Mouse (Mus musculus) hindbrain, embryonic 14.5 days (tissue): ENCODE measurements at regions not wholly inside any gene's neighbourhood (a gene's known extent, or its start where the extent isn't known, plus 50 kb on each side); places are given as distances from the start of the nearest gene placed in this dataset.
A peak's percentile ranks its signal among the peaks of the same experiment; 100 is the strongest.

Experiments used
- ATAC-seq: fragments of 200-750 bp; cut with Nextera tagmentation; 2 replicates; pipeline ENCODE4 v1.8.0; 2017; ENCODE audit warnings: moderate number of reproducible peaks, mild to moderate bottlenecking, moderate TSS enrichment, moderate library complexity; ENCODE audit not compliant: low FRiP score
- DNase-seq: peaks from one replicate; pipeline ENCODE4 v3.0.0-alpha.2; 2015; ENCODE audit warnings: low spot score
- H3K27ac ChIP-seq: fragments of 300-500 bp; sonication (generic); 2 replicates; pipeline ENCODE4 v1.5.1; 2014; ENCODE audit warnings: mild to moderate bottlenecking, moderate library complexity
- H3K27me3 ChIP-seq: fragments of 300-500 bp; sonication (generic); 2 replicates; pipeline ENCODE4 v1.6.1; 2014; ENCODE audit warnings: mild to moderate bottlenecking, low read length, mixed read lengths; ENCODE audit not compliant: control insufficient read depth, insufficient read depth
- H3K36me3 ChIP-seq: fragments of 300-500 bp; sonication (generic); replicated peaks from 2 replicates; pipeline ENCODE4 v1.6.1; 2014; ENCODE audit not compliant: control insufficient read depth, insufficient read depth
- H3K4me1 ChIP-seq: fragments of 300-500 bp; sonication (generic); replicated peaks from 2 replicates; pipeline ENCODE4 v1.6.1; 2014; ENCODE audit warnings: antibody characterized with exemption, low read length, mixed read lengths; ENCODE audit not compliant: control insufficient read depth, insufficient read depth
- H3K4me2 ChIP-seq: fragments of 300-500 bp; sonication (generic); replicated peaks from 2 replicates; pipeline ENCODE4 v1.6.1; 2014; ENCODE audit warnings: mild to moderate bottlenecking, moderate library complexity
- H3K4me3 ChIP-seq: fragments of 300-500 bp; sonication (generic); replicated peaks from 2 replicates; pipeline ENCODE4 v1.5.1; 2014; ENCODE audit warnings: mild to moderate bottlenecking, low read length
- H3K9ac ChIP-seq: fragments of 300-500 bp; sonication (generic); 2 replicates; pipeline ENCODE4 v1.6.1; 2014
- H3K9me3 ChIP-seq: fragments of 300-500 bp; sonication (generic); 2 replicates; pipeline ENCODE4 v1.6.1; 2016; ENCODE audit warnings: low read length; ENCODE audit not compliant: control insufficient read depth
- WGBS: fragments of 180-500 bp; shearing (Covaris S2); extraction: QIAGEN DNeasy Blood & Tissue Kit; methylation state at CpG from one replicate; pipeline ENCODE4 v1.1.7; 2014; 5-methylcytosine and 5-hydroxymethylcytosine counted together

DNA sequence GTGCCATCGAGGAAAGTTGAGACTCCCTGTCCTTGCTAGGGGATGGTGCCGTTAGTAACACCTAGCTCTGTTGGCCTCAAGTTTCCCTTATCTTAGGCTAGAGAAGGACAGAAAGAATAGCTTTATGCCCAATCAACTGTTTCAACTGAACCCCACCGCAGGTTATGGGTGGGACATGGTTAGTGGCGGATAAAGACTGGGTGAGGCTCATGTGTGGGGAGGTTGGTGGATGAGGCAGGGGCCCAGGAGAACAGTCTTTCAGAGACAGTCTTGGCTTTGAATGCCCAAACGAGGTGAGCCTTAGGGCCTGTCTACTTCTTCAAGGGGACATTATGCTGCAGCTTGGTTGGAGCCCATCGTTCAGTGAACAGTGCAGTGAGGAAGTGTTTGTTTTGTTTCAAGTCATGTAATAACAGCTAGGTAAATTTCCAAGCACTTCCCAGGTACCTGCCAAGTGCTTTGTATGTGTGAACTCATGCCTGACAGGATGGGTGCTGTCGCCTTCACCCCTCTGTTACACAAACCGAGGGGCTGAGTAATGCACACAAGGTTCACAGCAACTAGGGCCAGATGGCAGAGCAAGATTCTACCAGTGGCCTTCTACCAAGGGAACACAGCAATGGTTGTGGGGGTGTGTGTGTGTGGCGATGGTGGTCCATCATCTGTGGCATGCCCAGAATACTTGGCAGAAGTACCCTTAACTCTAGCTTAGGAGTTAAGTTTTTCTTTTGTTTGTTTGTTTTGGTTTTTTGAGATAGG lies 1199.6 kb upstream of the A1bg start:
- 93% methylated on average over 9 of the region's 9 CpGs for WGBS

DNA sequence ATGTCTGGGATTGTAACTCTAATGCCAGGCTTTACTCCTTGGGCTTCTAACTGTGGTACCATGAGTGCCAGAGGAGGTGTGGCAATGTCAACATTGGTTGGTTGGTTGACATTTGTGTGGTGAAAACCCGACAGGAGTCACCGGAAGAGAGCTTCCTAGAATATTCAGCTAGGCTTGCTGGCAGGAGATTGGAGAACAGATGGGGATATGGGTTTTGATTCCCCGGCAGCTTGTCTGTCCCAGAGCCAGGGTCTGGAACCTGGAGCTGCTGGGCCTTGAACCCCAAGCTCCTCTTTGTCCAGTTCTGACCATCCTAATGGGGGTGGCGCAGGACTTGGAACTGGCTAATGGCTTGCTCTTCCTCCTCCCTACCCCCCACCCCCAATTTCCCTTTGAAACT lies 1198.9 kb upstream of the A1bg start:
- no peaks in the 10 kb centered on the region for H3K27me3 ChIP-seq
- no peak overlapping the region for H3K4me3 ChIP-seq
- ATAC-seq (no peak), DNase-seq (no peak)
- no peak overlapping the region for H3K27ac ChIP-seq
- H3K9ac ChIP-seq, result no peak overlapping the region
- H3K36me3 ChIP-seq, result no peaks in the 10 kb centered on the region
- H3K4me2 ChIP-seq, result no peak overlapping the region
- H3K9me3 ChIP-seq, result no peaks in the 10 kb centered on the region
- H3K4me1 ChIP-seq, result no peaks in the 10 kb centered on the region
- 87% methylated on average over 4 of the region's 4 CpGs for whole genome bisulfite sequencing

More for the DNA sequence above, 1199.6 kb upstream of the A1bg start:
- Histone ChIP-seq H3K9ac (no peak overlapping the region), H3K4me3 (no peak overlapping the region), H3K4me2 (no peak overlapping the region), H3K36me3 (no peaks in the 10 kb centered on the region), H3K27me3 (no peaks in the 10 kb centered on the region), H3K27ac (no peak overlapping the region), H3K4me1 (0 out of 2 replicates have a peak, but pooled peaks cover 2% of the 10 kb centered on the region), H3K9me3 (no peaks in the 10 kb centered on the region)
- ATAC-seq (no peak), DNase-seq (no peak)

DNA sequence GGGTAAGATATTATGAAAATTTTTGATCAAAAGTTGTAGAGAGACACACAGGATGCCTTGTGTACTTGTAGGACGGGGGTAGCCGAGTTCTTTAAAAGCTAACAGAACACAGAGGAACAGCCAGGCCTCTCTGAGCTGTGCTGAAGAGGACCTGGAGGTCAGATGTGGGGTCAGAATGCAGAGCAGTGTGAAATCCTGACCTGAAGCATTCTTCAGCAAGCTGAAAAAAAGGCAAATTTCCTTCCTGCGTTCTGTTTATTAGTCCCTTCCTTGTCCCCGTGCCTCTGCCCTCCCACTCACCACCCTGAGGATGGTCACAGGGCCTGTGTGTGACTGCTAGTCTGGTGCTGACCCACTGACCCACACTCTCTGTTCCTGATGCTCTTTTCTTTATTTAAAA lies 1197.9 kb upstream of the A1bg start:
- ATAC-seq (no peak), DNase-seq (no peak)
- WGBS, result 40% methylated on average over 4 of the region's 4 CpGs
- Histone ChIP-seq H3K9ac (no peak overlapping the region), H3K27me3 (no peaks in the 10 kb centered on the region), H3K4me2 (no peak overlapping the region), H3K4me3 (no peak overlapping the region), H3K4me1 (no peaks in the 10 kb centered on the region), H3K36me3 (no peaks in the 10 kb centered on the region), H3K9me3 (no peaks in the 10 kb centered on the region), H3K27ac (no peak overlapping the region)

DNA sequence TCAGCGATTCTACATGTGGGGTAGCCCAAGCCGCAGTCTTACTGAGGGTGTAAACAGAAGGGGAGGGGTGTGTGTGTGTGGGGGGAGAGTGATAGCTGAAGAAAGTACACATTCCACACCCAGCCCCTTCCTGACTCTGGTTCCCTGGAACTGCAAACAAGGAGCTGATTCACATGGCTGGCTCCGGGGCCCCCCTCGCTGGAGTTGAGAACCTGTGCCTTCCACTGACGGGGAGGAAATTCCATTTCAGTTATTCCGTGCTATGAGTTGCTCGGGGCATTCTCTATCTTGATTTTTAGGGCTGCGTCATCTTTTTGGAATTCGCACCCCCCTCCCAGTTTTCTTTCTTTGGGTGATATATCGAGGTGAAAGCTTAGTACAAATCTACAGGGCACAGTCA lies 1196.2 kb upstream of the A1bg start:
- Histone ChIP-seq H3K9ac (no peak overlapping the region), H3K36me3 (no peaks in the 10 kb centered on the region), H3K9me3 (no peaks in the 10 kb centered on the region), H3K4me1 (no peaks in the 10 kb centered on the region), H3K27me3 (no peaks in the 10 kb centered on the region), H3K4me2 (no peak overlapping the region), H3K27ac (no peak overlapping the region), H3K4me3 (no peak overlapping the region)
- ATAC-seq, result no peak
- 83% methylated on average over 10 of the region's 10 CpGs for WGBS
- no peak for DNase-seq

DNA sequence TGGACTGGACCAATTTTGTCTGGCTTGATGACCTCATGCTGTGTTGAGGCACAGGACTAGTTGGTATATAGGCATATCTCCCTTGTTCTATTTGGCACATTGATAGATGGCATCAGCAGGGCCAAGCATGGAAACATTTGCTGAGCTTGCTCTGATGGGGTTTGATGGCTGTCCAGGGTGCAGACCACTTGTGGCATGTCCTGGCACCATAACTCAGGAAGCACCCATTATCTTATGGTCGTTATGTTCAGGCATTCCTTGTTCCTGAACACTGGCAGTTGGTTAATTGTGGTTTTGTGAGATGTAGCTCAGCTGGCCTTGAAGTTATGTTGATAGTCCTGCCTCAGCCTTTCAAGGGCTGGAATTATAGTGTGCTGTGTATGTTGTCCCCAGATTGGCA lies 1193.4 kb upstream of the A1bg start:
- DNase-seq (no peak), ATAC-seq (no peak)
- Histone ChIP-seq H3K4me3 (no peak overlapping the region), H3K9ac (no peak overlapping the region), H3K36me3 (no peaks in the 10 kb centered on the region), H3K27me3 (no peaks in the 10 kb centered on the region), H3K9me3 (no peaks in the 10 kb centered on the region), H3K4me1 (no peaks in the 10 kb centered on the region), H3K27ac (no peak overlapping the region), H3K4me2 (no peak overlapping the region)
- 67% methylated on average over 1 of the region's 1 CpGs for WGBS

DNA sequence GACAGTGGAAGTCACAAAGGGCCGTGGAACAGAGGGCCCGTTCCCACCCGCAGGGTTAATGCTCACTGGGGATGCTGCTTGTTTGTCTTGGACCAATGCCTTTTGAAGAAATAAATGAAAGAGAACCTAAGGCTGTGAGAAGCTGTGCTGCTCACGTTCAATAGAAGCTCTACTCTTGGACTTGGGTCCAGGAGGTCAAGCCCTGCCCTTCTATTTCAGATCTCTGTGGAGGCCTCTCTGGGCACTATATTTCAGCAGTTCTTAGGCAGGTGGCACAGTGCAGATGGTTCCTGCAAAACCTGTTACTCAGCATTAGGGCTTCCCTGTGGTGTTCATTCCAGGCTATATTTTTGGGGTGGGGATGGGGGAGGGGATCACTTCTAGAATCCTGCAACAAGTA lies 1192.0 kb upstream of the A1bg start:
- WGBS, result 67% methylated on average over 4 of the region's 4 CpGs
- Histone ChIP-seq H3K4me2 (no peak overlapping the region), H3K9ac (no peak overlapping the region), H3K36me3 (no peaks in the 10 kb centered on the region), H3K27ac (no peak overlapping the region), H3K4me3 (no peak overlapping the region), H3K27me3 (no peaks in the 10 kb centered on the region), H3K9me3 (no peaks in the 10 kb centered on the region), H3K4me1 (no peaks in the 10 kb centered on the region)
- no peak for ATAC-seq
- DNase-seq, result no peak

DNA sequence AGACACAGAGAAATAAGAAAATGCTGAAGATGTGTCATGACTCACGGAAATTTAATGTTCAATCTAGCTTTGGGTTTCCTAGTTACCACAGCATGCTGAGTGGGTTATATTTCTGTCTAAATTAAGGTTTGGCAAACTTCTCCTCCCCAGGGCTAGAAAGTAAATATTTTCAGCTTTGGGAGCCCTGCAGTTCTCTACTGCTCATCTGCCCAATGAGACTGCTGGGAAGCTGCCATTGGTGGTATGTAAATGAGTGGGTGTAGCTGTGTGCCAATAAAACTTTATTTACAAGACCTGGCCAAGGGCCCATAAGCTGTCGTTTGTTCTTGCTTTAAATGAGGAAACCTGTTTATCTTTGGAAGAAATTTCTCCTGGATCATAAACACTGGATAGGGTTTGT lies 1189.3 kb upstream of the A1bg start:
- H3K4me3 ChIP-seq, result no peak overlapping the region
- no peaks in the 10 kb centered on the region for H3K9me3 ChIP-seq
- WGBS, result 79% methylated on average over 2 of the region's 2 CpGs
- no peaks in the 10 kb centered on the region for H3K27me3 ChIP-seq
- ATAC-seq, result no peak
- H3K4me2 ChIP-seq, result no peak overlapping the region
- H3K36me3 ChIP-seq, result no peaks in the 10 kb centered on the region
- H3K27ac ChIP-seq, result no peak overlapping the region
- no peak for DNase-seq
- peaks cover 3% of the 10 kb centered on the region; the same call in 1 of the 2 replicates for H3K4me1 ChIP-seq
- no peak overlapping the region for H3K9ac ChIP-seq

DNA sequence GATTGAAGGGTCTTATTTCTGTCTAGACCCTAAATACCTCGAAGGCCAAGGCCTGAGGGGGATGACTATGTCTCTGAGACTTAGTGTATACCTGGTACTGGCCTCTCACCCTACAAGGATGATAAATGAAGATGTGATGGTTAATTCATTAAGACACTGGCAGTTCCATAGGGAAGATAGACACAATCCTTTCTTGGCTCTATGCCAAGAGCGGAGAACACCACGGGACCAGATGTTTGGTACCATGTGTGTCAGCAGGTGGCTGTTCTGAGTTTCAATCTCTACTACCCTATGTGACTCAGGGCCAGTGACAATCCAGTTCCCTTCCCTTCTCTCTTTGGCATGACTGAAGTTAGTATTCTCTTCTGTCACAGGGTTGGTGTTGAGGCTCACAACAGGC lies 1185.2 kb upstream of the A1bg start:
- no peaks in the 10 kb centered on the region for H3K27me3 ChIP-seq
- 0 out of 2 replicates have a peak, but pooled peaks cover under 1% of the 10 kb centered on the region for H3K9me3 ChIP-seq
- no peak overlapping the region for H3K4me2 ChIP-seq
- 61% methylated on average over 3 of the region's 3 CpGs for WGBS
- H3K4me3 ChIP-seq, result no peak overlapping the region
- DNase-seq (no peak), ATAC-seq (0 out of 2 replicates have a peak, but pooled peaks have one; percentile 15)
- H3K4me1 ChIP-seq, result peaks cover 7% of the 10 kb centered on the region; the same call in 1 of the 2 replicates
- H3K27ac ChIP-seq, result no peak overlapping the region
- H3K36me3 ChIP-seq, result no peaks in the 10 kb centered on the region
- H3K9ac ChIP-seq, result no peak overlapping the region

DNA sequence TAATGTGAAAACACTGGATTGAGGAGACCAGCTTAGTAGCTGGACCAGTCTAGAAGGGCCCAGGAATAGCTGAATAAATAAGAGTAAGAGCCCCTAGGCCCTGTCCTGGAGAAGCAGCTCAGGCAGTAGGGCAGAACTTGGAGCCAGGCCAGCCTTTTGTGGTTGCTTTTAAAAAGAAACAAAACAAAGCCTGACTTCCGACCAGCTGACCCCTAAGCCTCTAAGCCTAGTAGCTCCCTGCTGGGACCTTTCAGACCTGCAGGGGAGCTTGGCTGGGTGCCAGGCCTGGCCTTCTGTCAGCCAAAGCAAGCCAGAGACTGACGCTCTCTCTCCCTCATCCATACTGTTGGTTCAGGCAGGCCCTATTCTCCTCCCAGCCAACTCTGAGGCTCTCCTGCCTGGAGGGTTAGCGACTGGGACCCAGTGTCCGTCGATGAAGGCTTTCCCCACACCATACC lies 1183.7 kb upstream of the A1bg start:
- Histone ChIP-seq H3K4me1 (peaks cover 7% of the 10 kb centered on the region; the same call in 1 of the 2 replicates), H3K27me3 (no peaks in the 10 kb centered on the region), H3K4me2 (no peak overlapping the region), H3K36me3 (no peaks in the 10 kb centered on the region), H3K27ac (no peak overlapping the region), H3K9me3 (0 out of 2 replicates have a peak, but pooled peaks cover 5% of the 10 kb centered on the region), H3K4me3 (no peak overlapping the region), H3K9ac (no peak overlapping the region)
- DNase-seq (peak; percentile 81), ATAC-seq (peak; percentile 85)
- WGBS, result 6% methylated on average over 5 of the region's 5 CpGs
